Mouse (Mus musculus): ENCODE results near the gene Lhfp. TPM values are rescaled to one million over a fixed set of nuclear protein-coding genes. Genes with fewer than 3 reads are reported as not detected.

The Lhfp gene
- total RNA-seq, 4 experiments from 2014 or later, result 5.4 to 10.3 (median 7.5) TPM

DNA sequence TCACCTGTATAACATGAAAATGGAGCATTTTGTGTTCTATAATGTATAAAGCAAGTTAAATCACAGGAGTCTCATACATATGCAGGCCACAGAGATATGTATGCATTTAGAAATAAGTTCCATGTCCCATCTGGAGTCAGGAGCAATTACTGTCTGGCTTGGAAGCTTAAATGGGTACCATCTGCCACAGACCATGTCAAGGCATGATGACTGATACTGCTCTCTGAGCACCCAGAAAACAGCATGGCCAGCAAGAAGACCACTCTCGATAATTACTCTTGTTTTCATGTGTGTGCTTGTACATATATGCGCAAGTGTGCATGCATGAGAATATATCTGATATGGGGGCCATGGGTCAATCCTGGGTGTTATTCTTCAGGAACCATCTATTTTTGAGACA is 269.3 kb downstream of the Lhfp start:
- DNase-seq (ENCODE audit: low spot score in 2 of 2), result no peak

Other genes with a start within 250 kb of the Lhfp start
- 10 to 100 TPM; 37.9 to 50.6 (median 45.6) TPM for gene Cog6, start 24.3 kb upstream of the Lhfp start, total RNA-seq (2022)

All from gastrocnemius, adult 8-10 months (tissue).